Mouse (Mus musculus): Measurements from ENCODE around the gene Ip6k2. TPM values are rescaled to one million over a fixed set of nuclear protein-coding genes. Genes with fewer than 3 reads are reported as not detected.

Gene Ip6k2
- total and polyA plus RNA-seq, 2 experiments from 2014 or later: 22.1 to 28.9 TPM

- Histone ChIP-seq H3K9ac (replicated peaks; ENCODE audit: low read depth, low read length) (no peak overlapping the region), H3K9me3 (replicated peaks; ENCODE audit: control insufficient read depth, low read length) (no peaks in the 10 kb centered on the region), H3K4me1 (ENCODE audit: control insufficient read depth, insufficient read depth) (peaks cover 42% of the 10 kb centered on the region; the same call in 1 of the 2 replicates), H3K4me3 (ENCODE audit: low read depth, low read length) (no peak overlapping the region), H3K36me3 (replicated peaks; ENCODE audit: control insufficient read depth, insufficient read depth, low read length) (peaks cover 49% of the 10 kb centered on the region), H3K27ac (ENCODE audit: low read depth) (peak overlapping the region; percentile 71; the same call in 1 of the 2 replicates), H3K27me3 (ENCODE audit: control insufficient read depth, insufficient read depth, low read length) (no peaks in the 10 kb centered on the region), H3K4me2 (ENCODE audit: low read depth, low read length) (no peak overlapping the region)
- no peak for ATAC-seq (ENCODE audit: insufficient read depth, low read depth)
- 76% methylated on average over 7 of the region's 7 CpGs for WGBS
- no peak for DNase-seq (ENCODE audit: low spot score)
- TF ChIP-seq CTCF (IDR thresholded peaks at IDR 0.05; ENCODE audit: low read depth) (no peak), EP300 (IDR thresholded peaks at IDR 0.05; ENCODE audit: low read depth) (no peak)
These were observed 13.9 kb downstream of the Ip6k2 start for GRCm38 (mm10) chr9:108797477-108797876.

- peaks cover 33% of the 10 kb centered on the region; the same call in 1 of the 2 replicates for H3K4me1 ChIP-seq (ENCODE audit: control insufficient read depth, insufficient read depth)
- no peak for DNase-seq (ENCODE audit: low spot score)
- ATAC-seq (ENCODE audit: insufficient read depth, low read depth): no peak
- H3K27me3 ChIP-seq (ENCODE audit: control insufficient read depth, insufficient read depth, low read length): no peaks in the 10 kb centered on the region
- no peaks in the 10 kb centered on the region for H3K9me3 ChIP-seq (replicated peaks; ENCODE audit: control insufficient read depth, low read length)
- H3K27ac ChIP-seq (ENCODE audit: low read depth): no peak overlapping the region
- H3K36me3 ChIP-seq (replicated peaks; ENCODE audit: control insufficient read depth, insufficient read depth, low read length): peaks cover 59% of the 10 kb centered on the region
- TF ChIP-seq EP300 (IDR thresholded peaks at IDR 0.05; ENCODE audit: low read depth) (no peak), CTCF (IDR thresholded peaks at IDR 0.05; ENCODE audit: low read depth) (no peak)
- H3K4me2 ChIP-seq (ENCODE audit: low read depth, low read length): no peak overlapping the region
- H3K9ac ChIP-seq (replicated peaks; ENCODE audit: low read depth, low read length): no peak overlapping the region
- no peak overlapping the region for H3K4me3 ChIP-seq (ENCODE audit: low read depth, low read length)
- 66% methylated on average over 5 of the region's 5 CpGs for WGBS
These were observed 15.0 kb downstream of the Ip6k2 start for GRCm38 (mm10) chr9:108798508-108799075.

- WGBS: 85% methylated on average over 3 of the region's 3 CpGs
- H3K36me3 ChIP-seq (replicated peaks; ENCODE audit: control insufficient read depth, insufficient read depth, low read length): peaks cover 68% of the 10 kb centered on the region
- no peaks in the 10 kb centered on the region for H3K27me3 ChIP-seq (ENCODE audit: control insufficient read depth, insufficient read depth, low read length)
- peaks cover 31% of the 10 kb centered on the region; the same call in 1 of the 2 replicates for H3K4me1 ChIP-seq (ENCODE audit: control insufficient read depth, insufficient read depth)
- H3K9ac ChIP-seq (replicated peaks; ENCODE audit: low read depth, low read length): no peak overlapping the region
- H3K27ac ChIP-seq (ENCODE audit: low read depth): no peak overlapping the region
- no peak overlapping the region for H3K4me3 ChIP-seq (ENCODE audit: low read depth, low read length)
- no peaks in the 10 kb centered on the region for H3K9me3 ChIP-seq (replicated peaks; ENCODE audit: control insufficient read depth, low read length)
- TF ChIP-seq EP300 (IDR thresholded peaks at IDR 0.05; ENCODE audit: low read depth) (no peak), CTCF (IDR thresholded peaks at IDR 0.05; ENCODE audit: low read depth) (no peak)
- ATAC-seq (ENCODE audit: insufficient read depth, low read depth): no peak
- H3K4me2 ChIP-seq (ENCODE audit: low read depth, low read length): no peak overlapping the region
- no peak for DNase-seq (ENCODE audit: low spot score)
These were observed 16.0 kb downstream of the Ip6k2 start for GRCm38 (mm10) chr9:108799564-108799963.

GRCm38 (mm10) chr9:108805768-108806167, 22.2 kb downstream of the Ip6k2 start:
- Histone ChIP-seq H3K27me3 (ENCODE audit: control insufficient read depth, insufficient read depth, low read length) (no peaks in the 10 kb centered on the region), H3K9me3 (replicated peaks; ENCODE audit: control insufficient read depth, low read length) (no peaks in the 10 kb centered on the region), H3K4me2 (ENCODE audit: low read depth, low read length) (no peak overlapping the region), H3K4me1 (ENCODE audit: control insufficient read depth, insufficient read depth) (peaks cover 26% of the 10 kb centered on the region), H3K9ac (replicated peaks; ENCODE audit: low read depth, low read length) (no peak overlapping the region), H3K36me3 (replicated peaks; ENCODE audit: control insufficient read depth, insufficient read depth, low read length) (peaks cover 59% of the 10 kb centered on the region), H3K4me3 (ENCODE audit: low read depth, low read length) (no peak overlapping the region), H3K27ac (ENCODE audit: low read depth) (no peak overlapping the region)
- no peak for TF ChIP-seq CTCF (IDR thresholded peaks at IDR 0.05; ENCODE audit: low read depth)
- TF ChIP-seq EP300 (IDR thresholded peaks at IDR 0.05; ENCODE audit: low read depth): no peak
- ATAC-seq (ENCODE audit: insufficient read depth, low read depth) (no peak), DNase-seq (ENCODE audit: low spot score) (no peak)
- 74% methylated on average over 8 of the region's 8 CpGs for WGBS

GRCm38 (mm10) chr9:108806379-108806778, 22.8 kb downstream of the Ip6k2 start:
- DNase-seq (ENCODE audit: low spot score) (no peak), ATAC-seq (ENCODE audit: insufficient read depth, low read depth) (no peak)
- no peak overlapping the region for H3K4me2 ChIP-seq (ENCODE audit: low read depth, low read length)
- no peaks in the 10 kb centered on the region for H3K9me3 ChIP-seq (replicated peaks; ENCODE audit: control insufficient read depth, low read length)
- no peak overlapping the region for H3K4me3 ChIP-seq (ENCODE audit: low read depth, low read length)
- peaks cover 59% of the 10 kb centered on the region for H3K36me3 ChIP-seq (replicated peaks; ENCODE audit: control insufficient read depth, insufficient read depth, low read length)
- H3K4me1 ChIP-seq (ENCODE audit: control insufficient read depth, insufficient read depth): peaks cover 26% of the 10 kb centered on the region
- no peaks in the 10 kb centered on the region for H3K27me3 ChIP-seq (ENCODE audit: control insufficient read depth, insufficient read depth, low read length)
- TF ChIP-seq CTCF (IDR thresholded peaks at IDR 0.05; ENCODE audit: low read depth): no peak
- no peak for TF ChIP-seq EP300 (IDR thresholded peaks at IDR 0.05; ENCODE audit: low read depth)
- peak overlapping the region; percentile 35; the same call in 1 of the 2 replicates for H3K27ac ChIP-seq (ENCODE audit: low read depth)
- no peak overlapping the region for H3K9ac ChIP-seq (replicated peaks; ENCODE audit: low read depth, low read length)

GRCm38 (mm10) chr9:108806831-108807230, 23.2 kb downstream of the Ip6k2 start:
- TF ChIP-seq EP300 (IDR thresholded peaks at IDR 0.05; ENCODE audit: low read depth): no peak
- no peak for TF ChIP-seq CTCF (IDR thresholded peaks at IDR 0.05; ENCODE audit: low read depth)
- Histone ChIP-seq H3K4me1 (ENCODE audit: control insufficient read depth, insufficient read depth) (peaks cover 26% of the 10 kb centered on the region), H3K27ac (ENCODE audit: low read depth) (peak overlapping the region; percentile 22; the same call in 1 of the 2 replicates), H3K4me2 (ENCODE audit: low read depth, low read length) (no peak overlapping the region), H3K9ac (replicated peaks; ENCODE audit: low read depth, low read length) (no peak overlapping the region), H3K4me3 (ENCODE audit: low read depth, low read length) (no peak overlapping the region), H3K36me3 (replicated peaks; ENCODE audit: control insufficient read depth, insufficient read depth, low read length) (peaks cover 58% of the 10 kb centered on the region), H3K9me3 (replicated peaks; ENCODE audit: control insufficient read depth, low read length) (no peaks in the 10 kb centered on the region), H3K27me3 (ENCODE audit: control insufficient read depth, insufficient read depth, low read length) (no peaks in the 10 kb centered on the region)
- DNase-seq (ENCODE audit: low spot score) (peak; percentile 66), ATAC-seq (ENCODE audit: insufficient read depth, low read depth) (peak; percentile 33; the same call in 1 of the 2 replicates)
- 25% methylated on average over 1 of the region's 1 CpGs for WGBS

Measured in heart, postnatal 0 days (tissue).